Mouse (Mus musculus) right cerebral cortex, postnatal 10 days (tissue): ENCODE measurements at regions not wholly inside any gene's neighbourhood (a gene's known extent, or its start where the extent isn't known, plus 50 kb on each side); places are given as distances from the start of the nearest gene placed in this dataset.
A peak's percentile ranks its signal among the peaks of the same experiment; 100 is the strongest.

Experiments
- DNase-seq, 2 experiments: peaks; one replicate each; pipeline ENCODE4 v3.0.0; 2021; ENCODE audit warnings: low spot score in 2 of 2

DNA sequence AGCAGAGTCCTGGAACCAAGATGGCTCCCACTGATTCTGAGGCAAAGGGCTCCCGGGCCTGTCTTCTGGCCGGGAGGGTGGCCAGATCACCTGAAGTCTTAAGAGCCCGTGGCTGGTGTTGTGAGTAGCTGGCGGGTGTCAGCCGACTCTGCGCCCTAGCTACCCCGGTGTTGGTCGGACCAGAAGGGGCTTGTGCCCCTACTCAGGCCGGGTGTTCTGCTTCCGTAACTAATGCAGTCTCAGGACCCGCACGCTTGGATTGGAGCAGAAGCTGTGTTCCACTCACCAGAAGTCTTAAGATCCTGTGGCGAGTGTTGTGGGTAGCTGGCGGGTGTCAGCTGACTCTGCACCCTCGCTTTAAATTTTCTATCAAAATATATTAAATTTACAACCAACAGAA lies 1285.3 kb upstream of the Cdh9 start:
- no peak for DNase-seq

DNA sequence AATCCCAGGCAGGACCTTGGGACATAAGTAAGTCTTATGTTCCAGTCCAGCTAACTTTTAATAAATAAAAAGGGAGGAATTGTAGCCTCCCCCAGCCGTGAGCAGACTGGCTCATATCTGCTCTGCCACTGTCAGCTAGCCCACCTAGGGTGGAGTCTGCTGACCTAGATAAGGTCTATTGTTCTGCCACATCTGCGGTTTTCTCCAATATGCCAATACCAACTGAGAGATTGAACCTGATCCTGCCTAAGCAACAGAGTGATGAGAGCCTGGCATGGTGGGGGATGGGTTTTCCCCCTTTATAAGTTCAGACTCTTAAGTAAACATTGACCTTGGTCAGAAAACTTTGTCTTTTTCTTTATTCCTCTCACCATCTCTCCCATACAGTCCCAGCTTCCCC lies 1250.9 kb upstream of the Cdh9 start:
- DNase-seq, result no peak

DNA sequence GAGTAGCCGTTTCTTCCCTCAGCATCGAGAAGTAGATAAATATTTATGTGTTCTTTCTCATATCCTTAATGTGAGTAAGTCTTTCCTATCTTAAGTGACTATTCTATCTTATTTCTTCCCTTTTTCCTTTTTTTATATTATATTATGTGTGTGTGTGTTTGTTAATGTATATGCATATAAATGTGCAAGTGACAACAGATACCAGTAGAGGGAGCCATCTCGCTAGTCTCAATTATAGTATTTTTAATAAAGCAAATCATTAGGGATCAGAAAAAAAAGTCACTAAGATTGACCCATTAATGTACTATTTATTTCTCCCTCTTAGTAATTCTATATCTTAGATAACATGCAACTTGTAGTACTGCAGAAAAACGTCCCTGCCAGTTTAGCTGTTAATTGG lies 1228.3 kb upstream of the Cdh9 start:
- DNase-seq, result no peak

DNA sequence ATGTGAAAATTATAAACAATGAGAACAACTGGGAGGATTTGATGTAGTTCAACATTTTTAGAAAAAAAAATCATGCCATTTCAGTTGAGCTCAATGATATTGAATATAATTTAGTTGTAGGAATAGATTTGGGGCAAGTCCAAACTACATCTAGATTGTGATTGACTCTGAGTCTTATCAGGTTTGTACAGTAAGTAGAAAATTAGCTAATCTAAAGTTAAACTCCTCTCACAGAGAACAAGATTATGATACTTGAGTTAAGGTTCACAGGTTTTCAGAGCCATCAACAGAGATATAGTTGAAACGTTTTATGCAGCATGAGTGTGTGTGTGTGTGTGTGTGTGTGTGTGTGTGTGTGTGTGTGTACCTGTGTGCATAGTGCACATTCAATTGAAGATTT lies 1189.6 kb upstream of the Cdh9 start:
- DNase-seq, result no peak

DNA sequence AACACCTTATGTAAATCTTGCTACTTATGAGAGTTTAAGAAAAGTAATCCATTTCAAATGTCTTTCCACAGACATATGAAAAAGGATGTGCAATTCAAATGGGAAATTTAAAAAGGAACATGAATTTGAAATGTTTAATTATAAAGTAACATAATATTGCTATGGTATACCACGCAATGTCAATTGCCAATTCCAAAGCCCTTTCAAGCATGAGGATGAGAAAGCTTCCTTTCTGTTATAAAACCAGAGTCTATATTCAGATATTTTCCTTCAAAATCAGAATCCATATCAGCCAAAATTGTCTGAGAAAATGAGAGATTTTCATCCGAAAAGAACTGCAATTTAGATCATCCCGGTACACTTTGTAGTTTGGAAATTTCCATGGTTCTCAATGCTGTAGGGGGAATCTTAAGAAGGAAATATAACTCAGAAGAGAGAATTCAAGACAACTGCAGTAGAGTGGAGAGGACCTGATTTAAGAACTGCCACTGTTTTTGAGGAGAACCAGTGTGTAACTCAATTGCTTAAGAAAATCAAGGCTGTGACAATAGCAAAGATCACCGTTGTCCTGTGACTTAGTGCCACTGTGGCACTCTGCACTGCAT lies 1169.3 kb upstream of the Cdh9 start:
- DNase-seq, result no peak

DNA sequence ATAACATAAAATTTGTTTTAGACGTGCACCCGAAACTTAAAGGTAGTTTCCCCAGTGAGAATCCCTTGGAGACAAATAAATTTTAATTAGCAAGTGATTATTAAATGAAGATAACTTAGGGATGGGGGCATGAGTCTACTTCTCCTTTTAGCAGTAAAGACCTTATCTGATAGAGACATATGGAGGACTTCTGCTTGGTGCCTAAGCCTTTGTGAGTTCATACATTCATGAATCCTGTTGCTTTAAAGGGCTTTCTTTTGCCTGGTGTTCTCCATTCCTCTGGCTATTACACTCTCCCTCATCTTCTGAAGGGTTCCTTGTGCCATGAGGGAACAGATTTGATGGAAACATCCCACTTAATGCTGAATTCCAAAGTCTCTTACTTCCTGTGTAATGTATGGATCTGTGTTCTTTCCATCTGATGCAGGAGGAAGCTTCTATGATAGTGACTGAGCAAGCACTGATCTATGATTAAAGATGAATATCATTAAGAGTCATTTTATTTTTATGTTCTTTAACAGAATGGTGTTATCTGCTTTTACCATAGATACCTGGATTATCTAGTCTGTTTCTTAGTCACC lies 1146.2 kb upstream of the Cdh9 start:
- no peak for DNase-seq

DNA sequence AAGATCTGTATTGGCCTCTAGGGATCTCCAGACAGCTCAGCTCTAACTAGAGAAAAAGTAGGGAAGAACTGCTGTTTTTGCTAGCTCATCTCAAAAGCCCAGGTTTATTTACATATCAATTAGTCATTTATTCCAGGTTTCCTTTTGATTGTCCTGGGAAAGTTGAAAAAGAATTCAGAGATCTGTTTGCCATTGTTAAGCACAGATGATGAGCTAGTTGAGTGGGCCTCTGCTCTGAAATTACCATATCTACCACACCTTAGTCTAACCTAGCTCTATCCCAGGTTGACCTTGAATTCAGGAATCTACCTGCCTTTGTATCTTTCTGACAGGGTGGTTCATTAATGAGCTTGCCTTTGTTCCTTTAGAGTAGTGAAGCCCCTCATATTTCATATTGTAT lies 1110.6 kb upstream of the Cdh9 start:
- no peak for DNase-seq

DNA sequence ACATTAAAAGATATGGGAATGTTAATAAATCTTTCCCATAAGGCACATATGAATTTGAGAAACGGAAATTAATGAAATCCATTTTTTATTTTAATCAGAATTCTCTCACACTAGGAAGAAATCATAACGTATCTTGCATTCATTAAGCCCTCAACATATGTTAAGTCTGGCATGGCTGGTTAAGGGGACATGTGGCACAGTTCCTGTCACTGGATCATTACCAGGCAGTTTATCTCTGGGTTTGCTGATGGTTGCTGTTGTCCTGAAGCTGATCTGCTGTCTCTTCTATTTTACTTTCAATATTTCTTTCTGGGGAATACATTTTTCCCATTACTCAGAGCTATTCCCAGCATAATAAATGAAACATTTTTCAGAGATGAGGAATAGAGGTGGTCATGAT lies 1099.3 kb upstream of the Cdh9 start:
- peak; percentile 20 to 22 for DNase-seq

DNA sequence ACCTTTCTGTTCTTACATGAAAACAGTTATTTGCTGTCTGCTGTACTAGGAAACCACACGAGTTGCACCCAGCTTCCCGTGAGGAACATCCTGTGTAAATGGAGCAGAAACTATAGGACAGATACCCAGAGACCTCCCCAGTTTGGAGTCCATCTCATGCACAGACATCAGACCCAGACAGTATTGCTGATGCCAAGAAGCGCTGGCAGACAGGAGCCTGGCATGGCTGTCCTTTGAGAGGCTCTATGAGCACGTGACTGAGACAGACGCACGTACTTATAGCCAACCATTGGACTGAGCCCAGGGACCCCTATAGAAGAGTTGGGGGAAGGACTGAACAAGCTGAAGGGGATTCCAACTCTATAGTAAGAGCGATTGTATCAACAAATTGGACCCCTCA lies 1098.3 kb upstream of the Cdh9 start:
- no peak for DNase-seq

DNA sequence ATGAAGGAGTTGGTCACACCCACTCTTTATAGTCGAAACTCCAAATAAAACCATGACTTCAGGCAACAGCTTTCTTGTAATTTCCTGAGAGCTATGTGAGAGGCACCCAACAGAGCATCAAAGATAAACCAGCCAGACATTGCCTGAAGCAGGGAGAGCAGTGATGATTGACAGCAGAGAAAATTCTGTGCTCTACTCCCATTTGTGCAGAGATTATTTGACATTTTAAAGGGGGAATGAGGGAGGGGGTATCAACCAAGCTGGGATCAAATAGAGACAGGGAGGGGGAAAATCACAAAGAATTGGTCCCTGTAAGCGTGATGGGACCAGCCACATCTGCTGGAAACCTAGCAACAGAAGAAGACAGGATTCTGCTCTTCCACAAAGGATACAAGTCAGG lies 1091.4 kb upstream of the Cdh9 start:
- no peak for DNase-seq

DNA sequence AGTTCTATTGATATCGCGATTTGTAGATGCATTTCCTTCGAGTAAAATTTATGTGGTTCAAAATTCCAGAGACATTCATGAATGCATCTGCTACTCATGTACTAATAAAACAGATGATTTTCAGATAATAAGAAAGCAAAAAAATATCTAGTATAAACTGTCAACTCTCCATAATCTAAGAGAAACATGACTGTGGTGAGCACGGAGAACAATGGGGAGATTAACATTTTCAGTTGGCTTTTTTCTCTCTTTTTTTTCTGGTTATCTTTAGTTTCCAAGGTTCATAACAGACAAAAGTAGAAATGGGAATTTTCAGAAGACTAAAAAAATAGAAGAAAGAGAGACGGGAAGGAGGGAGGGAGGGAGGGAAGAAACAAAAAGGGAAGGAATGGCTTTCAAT lies 1079.8 kb upstream of the Cdh9 start:
- no peak for DNase-seq

DNA sequence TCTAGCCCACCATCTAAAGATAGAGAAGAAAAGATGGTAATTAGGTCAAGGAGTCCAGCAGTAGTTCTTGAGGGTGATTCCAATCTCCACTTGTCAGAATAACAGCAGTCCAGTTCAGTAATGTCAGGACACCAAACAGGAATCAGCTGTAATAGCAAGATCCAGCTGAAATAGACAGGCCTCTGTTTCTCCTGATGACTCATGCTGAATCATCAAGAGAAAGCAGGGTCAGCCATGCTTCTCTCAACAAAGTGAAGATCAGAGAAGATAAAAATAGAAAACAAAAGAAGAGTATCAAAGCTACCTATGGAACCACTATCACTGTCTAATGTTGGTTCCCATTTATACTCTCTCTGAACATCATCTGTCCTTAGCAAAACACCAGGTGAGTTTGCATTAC lies 1061.8 kb upstream of the Cdh9 start:
- no peak for DNase-seq

DNA sequence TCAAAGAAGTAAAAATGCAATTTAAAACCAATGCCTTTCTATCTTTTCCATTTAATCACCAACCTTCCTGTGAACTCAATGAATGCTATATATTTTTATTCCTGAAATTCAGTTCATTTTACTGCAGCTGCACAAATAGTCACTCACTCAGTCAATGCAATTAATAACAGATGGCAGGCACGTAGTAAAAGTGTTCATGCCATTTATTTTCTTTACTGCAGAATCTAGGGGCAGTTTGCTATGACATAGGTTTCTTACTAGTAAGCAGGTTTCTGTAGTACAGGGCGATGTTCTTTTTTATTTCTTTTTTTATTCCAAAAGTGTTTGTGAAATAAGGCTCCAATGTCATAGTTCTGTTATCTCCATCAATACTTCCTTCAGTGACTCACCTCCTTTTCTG lies 1035.8 kb upstream of the Cdh9 start:
- no peak for DNase-seq

DNA sequence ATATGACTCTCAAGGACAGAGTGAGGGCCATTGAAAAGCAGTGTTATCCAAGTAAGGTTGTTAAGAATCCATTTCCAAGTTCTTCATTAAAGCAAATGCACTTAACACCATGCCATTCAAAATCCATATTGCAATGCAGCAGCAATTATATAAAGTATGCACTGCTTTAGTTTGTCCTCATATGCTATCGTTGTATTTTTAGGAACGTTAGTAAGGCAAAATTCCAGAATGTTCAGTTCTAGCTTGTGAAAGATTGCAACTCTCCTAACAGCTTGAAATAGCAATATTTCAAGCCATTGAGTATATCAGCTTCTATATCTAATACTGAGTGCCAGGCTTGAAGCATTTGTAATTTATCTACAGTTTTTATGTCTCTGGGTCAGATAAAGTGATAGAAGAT lies 1011.9 kb upstream of the Cdh9 start:
- no peak for DNase-seq

DNA sequence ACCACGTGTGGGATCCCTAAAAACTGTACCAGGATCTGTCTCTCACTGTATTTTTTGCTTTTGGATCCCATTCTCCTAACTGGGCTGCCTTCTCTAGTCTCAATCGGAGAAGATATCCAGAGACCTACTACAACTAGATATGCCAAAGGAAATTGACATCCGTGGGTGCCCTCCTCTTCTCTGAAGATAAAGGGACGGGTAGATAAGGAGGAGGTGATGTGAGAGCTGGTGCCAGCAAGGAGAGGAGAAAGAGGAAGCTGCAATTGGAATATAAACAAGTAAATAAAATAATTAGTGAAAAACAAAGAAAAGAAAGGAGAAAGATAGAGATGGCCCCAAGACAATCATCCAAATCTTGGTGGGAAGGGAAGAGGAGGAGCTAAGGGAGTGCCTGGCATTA lies 986.6 kb upstream of the Cdh9 start:
- DNase-seq, result no peak

DNA sequence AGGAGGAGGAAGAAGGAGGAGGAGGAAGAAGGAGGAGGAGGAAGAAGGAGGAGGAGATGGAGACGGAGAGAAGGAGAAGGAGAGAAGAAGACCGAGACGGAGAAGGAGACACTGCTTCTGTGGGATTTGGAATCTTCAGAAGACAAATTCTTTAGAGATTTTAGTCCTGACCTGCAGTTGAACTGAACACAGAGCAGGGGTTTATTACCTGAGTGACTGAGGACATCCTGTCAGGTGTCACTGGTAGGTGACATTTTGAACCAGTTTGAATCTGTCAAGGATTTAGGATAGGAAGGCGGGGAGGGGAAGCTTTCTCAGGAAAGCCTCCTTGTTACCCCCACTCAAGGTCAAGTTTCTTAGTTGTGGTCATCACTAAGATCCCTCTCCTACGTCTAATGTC lies 985.5 kb upstream of the Cdh9 start:
- DNase-seq, result no peak
